Mouse (Mus musculus): ENCODE data around the gene 2510039O18Rik.

DNA sequence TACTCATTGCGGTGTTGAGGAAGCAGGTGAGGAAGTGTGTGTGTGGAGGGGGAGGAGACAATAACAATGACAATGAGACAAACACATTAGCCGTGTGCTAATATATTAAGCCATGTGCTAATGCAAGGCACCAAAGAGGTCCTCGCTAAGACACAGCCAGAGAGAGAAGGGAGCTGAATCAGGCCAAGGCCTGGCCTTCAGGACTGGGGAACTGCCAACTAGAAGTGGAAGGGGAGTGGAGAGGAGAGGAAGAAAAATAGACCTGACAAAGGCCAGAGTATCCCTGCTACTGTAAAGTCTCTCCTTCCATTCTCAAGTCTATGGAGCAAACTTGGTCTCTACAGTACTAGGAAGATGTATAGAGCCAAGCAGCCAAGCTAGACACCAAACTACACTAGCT lies 37.1 kb upstream of the 2510039O18Rik start:
- no peak for TF ChIP-seq EP300 (IDR thresholded peaks at IDR 0.05; ENCODE audit: insufficient read depth, low read depth, low read length)
- 0 out of 2 replicates have a peak, but pooled peaks have one; percentile 22 for TF ChIP-seq POLR2A (IDR thresholded peaks at IDR 0.05; ENCODE audit: insufficient read depth, low read depth, low read length)
- TF ChIP-seq CTCF (IDR thresholded peaks at IDR 0.05) = no peak

All from heart, adult 2 months (tissue).